Mouse (Mus musculus): ENCODE results near the gene Flywch1.
"Not testable (repeated sequence)": the region's sequence is repeated elsewhere in the genome, so short reads cannot be mapped to it uniquely, and the experiment has no call there.

The Flywch1 gene

DNA sequence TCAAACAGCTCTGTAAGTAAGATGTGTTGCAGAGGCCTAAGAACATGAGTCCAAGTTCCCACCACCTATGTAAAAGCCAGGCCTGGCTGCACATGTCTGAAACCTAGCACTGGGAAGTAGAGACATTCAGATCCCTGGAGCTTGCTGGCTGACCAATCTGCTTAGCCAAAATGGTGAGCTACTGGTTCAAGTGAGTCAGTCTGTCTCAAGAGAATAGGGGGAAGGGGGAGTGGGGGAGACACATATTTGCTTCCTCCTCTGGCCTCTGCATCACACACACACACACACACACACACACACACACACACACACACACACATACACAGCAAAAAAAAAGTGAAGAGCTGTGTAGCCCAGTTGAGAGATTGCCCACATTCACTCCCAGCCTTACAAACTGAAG lies 11.9 kb upstream of the Flywch1 start:
- DNase-seq (ENCODE audit: extremely low spot score, low spot score), result no peak

DNA sequence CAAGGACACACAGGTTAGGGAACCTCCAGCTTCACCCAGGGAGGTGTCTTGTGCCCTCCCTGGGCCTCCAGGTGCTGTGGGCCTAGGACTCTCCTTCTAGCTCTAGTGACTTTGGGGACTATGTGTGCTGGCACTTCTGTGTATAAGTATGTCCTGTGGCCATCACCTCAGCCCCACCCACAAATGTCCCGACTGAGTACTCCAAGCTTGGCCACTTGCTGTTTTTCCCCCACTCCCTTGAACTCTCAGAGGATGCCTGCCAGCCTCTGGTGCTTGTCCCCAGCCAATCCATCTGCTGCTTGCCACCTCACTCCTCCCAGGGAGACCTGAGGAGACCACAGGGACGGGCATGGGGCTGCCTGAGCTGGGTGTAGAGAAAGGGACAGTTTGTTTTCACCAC lies 7.0 kb upstream of the Flywch1 start:
- DNase-seq (ENCODE audit: extremely low spot score, low spot score), result no peak

DNA sequence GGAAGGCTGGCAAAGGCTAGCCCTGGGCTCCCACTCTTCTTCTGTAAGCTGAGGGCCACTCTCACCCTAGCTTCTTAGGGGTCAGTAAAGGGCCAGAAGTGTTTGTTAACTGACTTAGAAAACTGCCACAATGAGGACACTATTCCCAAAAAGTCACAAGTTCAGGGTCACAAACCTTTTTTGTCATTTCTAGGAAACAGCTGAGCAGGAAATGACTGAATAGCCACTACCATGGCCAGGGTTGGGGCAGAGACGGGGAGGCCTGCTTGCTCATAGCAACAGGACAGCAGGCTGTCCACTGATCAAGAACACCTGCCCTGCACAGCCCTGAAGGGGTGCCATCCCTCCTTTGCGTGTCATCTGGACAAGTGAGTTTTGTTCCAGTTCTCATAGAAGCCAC lies 5.7 kb upstream of the Flywch1 start:
- DNase-seq (ENCODE audit: extremely low spot score, low spot score), result no peak

DNA sequence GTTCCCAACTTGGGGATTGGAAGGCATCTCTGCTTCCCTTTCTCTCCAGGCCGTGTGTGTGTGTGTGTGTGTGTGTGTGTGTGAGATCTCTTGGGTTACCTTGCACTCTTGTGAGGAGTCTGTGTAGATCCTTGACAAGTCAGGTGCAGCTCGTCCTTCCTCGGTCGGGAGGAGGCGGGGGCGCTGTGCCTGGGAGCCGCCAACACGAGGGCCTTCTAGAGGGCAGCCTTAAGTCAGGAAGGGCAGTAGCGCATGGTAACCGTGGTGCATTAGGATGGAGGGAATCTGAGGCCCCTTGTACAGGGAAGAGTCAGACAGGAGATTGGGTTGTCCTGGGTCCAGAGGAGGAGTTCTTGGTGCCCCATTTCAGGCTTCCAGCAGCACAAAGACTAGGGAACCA lies 4.8 kb upstream of the Flywch1 start:
- DNase-seq (ENCODE audit: extremely low spot score, low spot score), result no peak

DNA sequence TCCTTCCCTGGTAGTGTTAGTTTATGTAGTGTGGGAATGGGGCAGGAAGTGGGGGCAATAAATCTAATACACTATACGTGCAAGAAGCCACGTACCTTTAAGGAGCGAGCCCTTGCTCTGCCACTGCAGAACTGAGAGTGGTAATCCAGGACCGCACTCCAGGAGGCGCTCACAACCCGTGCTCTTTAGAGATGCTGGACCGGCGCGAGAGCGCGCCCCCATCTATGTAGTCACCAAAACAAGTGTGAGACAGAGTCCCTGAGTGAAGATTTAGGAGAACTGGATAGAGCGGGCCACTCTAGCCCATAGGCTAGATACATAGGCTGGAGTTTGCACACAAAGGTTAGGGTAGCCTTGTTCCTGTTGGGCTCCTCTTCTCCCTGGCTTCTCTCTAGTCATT lies 2.7 kb upstream of the Flywch1 start:
- DNase-seq (ENCODE audit: extremely low spot score, low spot score), result peak; percentile 66

DNA sequence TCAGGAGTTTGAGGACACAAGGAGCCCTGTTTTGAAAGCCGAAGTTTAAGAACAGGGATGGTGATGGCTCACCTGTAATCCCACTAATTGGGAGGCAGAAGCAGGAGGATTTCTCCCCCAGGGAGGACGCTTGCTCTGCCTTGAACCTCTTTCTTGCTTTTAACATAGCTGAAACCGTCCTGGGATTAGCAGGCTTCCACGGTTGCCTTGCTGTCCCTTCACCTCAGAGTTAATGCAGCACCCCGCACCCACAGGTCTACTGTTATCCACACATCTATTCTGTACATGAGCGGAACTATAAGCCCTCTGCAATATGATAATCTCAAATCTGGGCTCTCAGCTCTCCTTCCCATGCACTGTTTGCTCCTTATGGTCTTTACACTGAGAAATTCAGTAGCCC lies 2.3 kb upstream of the Flywch1 start:
- DNase-seq (ENCODE audit: extremely low spot score, low spot score), result no peak

DNA sequence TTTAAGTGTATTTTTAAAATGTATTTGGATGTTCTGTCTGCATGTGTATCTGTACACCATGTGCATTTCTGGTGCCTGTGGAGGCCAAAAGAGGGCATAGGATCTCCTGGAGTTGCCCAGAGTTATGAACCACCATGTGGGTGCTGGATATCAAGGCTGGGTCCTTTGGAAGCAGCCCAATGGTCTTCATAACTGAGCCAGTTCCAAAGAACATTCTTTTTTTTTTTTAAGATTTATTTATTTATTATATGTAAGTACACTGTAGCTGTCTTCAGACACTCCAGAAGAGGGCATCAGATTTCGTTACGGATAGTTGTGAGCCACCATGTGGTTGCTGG lies 786 bp upstream of the Flywch1 start:
- DNase-seq (ENCODE audit: extremely low spot score, low spot score), result not testable (repeated sequence)

DNA sequence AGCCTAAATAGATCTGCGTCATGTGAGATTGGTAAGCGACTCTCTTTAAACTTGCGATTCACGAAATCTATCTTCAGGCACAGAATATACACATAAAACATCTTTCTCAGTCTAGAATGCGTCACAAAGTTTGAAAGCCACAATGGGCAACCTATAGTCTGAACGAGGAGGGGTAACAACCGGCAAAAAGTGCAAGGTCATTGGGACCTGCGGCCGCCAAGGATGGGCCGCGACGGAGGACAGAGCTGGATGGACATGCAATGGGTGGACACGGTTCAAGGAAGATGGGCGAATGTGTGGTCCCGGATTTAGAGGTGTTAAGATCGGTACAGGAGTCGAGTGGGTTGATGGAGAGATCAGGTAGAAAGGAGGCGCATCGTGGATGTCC lies 512 bp downstream of the Flywch1 start:
- no peak for DNase-seq (ENCODE audit: extremely low spot score, low spot score)

DNA sequence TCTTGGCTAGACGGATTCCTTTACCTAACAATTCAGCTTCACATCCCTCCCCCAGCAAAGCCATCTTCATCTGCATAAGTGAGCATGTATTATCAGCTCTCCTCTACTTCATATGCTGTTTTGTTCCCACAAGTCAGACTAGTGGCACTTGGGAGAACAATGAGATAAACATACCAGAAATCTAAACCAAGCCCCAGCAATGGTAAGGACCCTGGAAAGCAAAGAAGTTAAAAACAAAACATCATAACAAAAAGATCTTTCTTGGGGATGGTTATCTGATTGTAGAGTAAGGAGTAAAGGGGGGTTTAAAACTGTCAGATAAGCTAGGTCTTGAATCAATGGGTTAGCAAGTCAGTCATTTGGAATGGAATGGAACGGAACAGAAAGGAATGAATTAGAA lies 909 bp downstream of the Flywch1 start:
- no peak for DNase-seq (ENCODE audit: extremely low spot score, low spot score)

DNA sequence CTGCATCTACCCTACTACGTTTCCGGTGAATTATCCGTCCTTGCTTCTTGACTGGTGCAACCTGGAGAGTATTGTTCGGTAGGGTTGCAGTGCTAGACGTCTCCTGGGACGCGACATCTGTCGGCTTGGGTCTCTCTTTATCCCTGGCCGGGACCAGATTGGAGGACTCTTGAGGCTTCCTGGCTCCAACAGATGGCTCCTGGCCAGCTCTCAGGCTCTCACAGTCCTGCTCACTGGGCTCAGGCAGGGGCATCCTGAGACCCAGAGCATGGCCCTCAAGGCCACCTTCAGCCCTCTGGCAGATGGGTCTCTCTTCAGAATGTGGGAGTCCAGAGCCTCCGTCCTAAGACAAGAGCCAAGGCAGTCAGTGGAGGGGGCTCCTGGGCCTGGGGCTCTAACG lies 8.4 kb downstream of the Flywch1 start:
- no peak for DNase-seq (ENCODE audit: extremely low spot score, low spot score)

DNA sequence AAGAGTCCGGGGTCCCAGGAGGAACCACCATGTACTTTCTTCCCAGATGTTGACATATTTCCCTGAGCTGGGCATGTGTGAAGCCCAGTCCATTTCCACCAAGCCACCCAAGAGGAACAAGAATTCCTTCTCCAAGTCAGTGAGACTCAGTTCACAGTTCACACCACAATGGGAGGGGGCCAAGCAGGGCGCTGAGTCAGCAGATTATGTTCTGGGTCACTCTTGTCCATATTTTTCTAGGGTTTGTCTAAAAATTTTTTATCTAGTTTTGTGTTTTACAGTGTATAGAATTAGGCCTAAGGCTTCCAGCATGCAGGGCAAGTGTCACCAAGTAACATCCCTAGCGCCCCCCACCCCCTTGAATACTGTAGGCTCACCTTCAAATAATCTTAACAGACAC lies 10.2 kb downstream of the Flywch1 start:
- no peak for DNase-seq (ENCODE audit: extremely low spot score, low spot score)

DNA sequence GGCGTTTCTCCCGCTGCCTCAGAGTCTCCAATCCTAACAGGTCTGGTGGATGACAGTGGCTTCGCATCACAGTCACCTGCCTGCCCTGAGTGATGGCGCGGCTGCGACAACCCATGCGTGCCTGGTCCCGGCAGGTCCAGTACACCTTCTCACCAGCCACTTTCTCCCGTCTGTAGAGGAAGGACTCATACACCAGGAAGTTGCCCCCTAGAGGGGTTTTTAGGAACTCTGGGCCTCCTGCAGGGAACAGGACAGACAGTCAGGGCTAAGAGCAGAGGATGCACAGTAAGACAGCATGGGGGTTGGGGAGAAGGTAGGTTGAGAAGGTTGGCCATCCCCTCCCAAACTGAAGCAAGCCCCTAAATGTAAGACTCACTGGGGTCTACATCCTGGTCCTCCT lies 11.2 kb downstream of the Flywch1 start:
- no peak for DNase-seq (ENCODE audit: extremely low spot score, low spot score)

DNA sequence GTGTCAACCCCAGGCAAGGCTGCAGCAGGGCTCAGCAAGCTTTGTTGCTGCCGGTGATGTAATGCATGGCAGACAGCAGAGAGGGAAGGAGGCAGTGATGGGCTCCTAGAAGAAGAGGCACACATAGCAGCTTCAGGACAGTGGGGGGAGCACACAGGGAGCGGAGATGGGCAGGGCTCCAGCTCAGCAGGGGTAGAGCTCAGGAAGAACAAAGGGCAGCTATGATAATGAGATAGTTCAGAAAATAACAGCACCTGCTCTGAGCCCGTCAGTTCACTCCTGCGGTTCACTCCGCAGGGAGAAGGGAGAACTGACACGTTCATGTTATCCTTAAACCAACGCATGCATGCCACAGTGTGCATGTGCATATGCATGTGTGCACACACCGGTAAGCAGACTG lies 12.6 kb downstream of the Flywch1 start:
- no peak for DNase-seq (ENCODE audit: extremely low spot score, low spot score)

DNA sequence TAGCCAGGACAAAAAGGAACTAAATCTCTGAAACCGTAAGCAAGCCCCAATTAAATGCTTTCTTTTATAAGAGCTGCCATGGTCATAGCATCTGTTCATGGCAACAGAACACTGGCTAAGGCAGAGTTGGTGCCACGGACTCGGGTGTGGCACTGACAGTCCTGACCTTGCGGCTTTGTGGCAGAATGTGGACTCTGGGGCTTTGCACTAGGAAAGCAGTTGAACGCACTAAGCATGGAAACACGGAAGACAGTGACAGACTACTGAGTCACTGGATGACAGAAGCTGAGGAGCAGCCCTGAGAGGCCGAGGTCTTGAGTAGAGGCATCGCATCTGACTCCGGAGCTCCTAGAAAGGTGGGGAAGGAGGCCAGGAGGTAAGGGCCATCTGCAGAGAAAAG lies 13.8 kb downstream of the Flywch1 start:
- no peak for DNase-seq (ENCODE audit: extremely low spot score, low spot score)

DNA sequence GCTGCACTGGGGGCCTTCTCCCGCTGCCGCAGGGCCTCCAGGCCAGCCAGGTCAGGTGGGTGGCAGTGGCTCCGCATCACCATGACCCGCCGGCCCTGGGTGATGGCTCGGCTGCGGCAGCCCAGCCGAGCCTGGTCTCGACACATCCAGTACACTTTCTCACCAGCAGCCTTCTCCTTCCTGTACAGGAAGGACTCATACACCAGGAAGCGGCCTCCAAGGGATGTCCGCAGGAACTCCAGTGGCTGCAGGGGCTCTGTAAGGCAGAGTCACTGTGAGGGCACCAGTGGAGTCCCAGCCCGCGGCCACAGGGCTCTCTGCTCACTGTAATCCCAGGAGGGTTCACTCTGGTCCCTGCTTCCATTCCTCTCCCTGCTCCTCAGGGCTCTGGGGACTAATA lies 15.7 kb downstream of the Flywch1 start:
- no peak for DNase-seq (ENCODE audit: extremely low spot score, low spot score)

DNA sequence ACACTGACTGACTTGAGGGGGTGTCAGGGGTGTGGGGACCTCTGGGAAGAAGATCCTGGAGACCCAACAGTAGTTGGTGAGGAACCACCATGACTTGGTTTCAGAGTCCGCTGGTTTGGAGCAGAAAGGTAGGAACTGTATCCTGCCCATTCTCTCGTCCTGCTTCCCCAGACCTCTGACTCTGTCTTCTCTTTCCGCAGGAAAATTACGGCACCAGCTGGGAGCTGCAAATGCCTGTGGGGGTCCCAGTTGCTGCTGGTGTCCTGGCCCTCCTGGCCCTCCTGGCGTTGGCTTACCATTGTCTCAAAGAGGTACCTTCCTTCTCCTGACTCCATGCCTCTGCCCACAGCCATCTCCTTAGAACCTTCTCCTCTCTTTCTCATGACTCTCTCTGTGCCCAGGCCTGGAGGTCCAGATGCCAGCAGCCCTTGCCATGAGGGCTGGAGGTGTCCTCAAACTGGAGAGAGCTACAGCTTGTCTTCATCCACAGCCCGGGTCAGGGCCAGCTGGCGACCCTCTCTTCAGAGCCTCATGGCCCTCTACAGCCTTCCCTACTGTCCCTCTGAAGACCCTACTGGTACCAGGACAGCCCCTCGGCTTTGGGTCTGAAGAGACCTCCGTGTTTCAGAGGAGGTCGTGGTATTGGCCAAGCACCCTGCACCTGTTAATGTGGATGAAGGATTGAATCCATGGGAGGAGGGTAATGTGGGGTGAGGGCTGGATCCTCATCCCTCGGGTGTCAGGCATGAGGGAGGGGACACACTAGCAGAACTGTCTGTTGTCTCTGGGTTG lies 21.8 kb downstream of the Flywch1 start:
- no peak for DNase-seq (ENCODE audit: extremely low spot score, low spot score)

DNA sequence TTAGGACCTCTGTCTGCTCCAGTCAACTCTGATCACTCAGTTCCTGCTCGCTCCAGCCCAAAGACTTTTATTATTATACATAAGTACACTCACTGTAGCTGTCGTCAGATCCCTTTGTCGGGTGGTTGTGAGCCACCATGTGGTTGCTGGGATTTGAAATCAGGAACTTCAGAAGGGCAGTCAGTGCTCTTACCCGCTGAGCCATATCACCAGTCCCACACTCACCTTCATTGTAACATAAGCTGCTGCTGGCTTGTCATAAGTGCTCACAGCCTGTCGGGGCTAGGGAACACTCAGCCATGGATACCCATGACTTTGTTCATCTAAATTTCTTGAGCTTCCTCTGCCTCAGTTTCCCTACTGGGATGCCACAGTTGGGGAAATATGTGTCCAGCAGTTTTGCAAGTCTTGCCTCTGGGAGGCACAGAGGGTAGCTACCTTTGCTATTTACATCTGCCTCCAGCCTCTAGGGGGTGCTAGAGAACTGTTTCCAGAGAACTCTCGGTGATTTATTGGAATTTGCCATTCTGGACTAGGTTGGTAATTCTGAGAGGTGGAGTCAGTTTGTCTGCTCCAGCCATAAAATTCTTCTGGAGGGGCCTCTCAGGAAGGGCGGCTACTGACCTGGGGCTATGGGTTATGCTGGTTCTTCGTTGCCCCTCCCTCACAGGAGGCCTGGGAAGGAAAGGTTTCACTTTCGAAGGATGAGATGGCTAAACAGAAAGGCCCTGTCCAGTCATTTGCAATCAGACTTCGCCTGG lies 22.6 kb downstream of the Flywch1 start:
- peak; percentile 53 for DNase-seq (ENCODE audit: extremely low spot score, low spot score)

DNA sequence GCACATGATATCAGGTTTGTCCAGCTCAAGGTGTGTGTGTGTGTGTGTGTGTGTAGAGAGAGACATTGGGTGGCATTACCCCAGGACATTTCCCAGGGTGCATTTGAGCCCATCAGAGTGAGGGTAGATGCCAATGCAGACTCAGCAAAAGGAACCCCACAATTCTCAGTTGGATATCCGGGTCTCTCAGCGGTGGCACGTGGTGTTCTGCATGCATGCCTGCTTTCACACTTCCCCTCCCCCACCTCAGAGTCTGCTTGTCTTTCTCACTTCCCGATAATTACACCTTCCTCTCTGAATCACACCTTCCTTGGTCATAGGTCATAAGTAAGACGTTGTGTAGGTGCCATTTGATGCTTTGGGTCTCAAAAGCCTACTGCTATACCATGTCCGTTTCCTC lies 23.4 kb downstream of the Flywch1 start:
- no peak for DNase-seq (ENCODE audit: extremely low spot score, low spot score)

DNA sequence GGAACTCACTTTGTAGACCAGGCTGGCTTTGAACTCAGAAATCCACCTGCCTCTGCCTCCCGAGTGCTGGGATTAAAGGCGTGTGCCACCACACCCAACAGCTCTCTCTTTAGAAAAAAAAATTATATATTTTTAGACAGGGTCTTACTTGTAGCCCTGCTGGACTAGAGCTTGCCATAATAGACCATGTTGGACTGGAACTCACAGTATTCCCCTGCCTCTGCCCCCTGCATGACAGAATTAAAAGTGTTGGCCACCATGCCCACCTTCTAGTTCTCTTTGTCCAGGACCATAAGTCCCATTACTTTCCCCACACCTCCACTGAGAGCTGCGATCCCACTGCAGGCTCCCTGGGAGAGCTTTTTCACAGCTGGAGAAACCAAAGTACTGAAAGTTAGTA lies 23.9 kb downstream of the Flywch1 start:
- no peak for DNase-seq (ENCODE audit: extremely low spot score, low spot score)

DNA sequence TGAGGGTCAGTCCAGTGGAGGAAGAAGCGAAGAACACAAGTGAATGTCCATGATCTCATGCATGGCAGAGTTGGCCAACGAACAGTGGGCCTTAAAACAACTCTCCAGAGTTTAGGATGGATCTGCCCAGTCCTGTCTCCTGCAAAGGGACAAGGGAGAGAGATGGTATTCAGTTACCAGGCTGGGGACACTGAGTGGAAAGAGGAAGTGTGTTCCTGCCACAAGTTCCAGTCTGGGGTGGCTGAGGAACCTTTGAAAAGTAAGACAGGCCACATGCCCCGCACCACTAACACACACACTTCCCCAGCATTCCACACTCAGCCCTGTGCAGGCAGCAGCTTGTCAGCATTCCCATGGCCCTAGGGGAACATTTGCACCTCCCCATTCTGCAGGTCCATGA lies 24.6 kb downstream of the Flywch1 start:
- DNase-seq (ENCODE audit: extremely low spot score, low spot score), result no peak

DNA sequence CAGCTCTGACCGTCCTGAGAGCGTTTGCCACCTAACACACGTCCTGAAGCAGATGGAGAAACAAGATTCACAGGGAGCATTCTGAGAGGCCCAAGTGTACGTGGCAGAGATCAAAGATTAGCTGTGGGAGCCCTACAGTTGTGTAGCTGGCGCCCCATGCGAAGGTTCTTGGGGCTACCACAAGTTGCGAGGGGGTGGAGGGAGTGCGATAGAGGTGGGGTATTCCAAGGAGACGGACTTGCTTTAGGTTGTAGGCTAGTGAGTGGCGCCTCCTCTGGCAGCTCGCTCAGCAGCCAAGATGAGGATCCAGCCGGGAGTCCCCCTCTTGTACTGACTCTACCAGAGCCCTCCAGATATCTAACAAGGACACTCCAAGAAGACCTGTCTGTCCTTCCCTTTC lies 25.1 kb downstream of the Flywch1 start:
- peak; percentile 31 for DNase-seq (ENCODE audit: extremely low spot score, low spot score)

DNA sequence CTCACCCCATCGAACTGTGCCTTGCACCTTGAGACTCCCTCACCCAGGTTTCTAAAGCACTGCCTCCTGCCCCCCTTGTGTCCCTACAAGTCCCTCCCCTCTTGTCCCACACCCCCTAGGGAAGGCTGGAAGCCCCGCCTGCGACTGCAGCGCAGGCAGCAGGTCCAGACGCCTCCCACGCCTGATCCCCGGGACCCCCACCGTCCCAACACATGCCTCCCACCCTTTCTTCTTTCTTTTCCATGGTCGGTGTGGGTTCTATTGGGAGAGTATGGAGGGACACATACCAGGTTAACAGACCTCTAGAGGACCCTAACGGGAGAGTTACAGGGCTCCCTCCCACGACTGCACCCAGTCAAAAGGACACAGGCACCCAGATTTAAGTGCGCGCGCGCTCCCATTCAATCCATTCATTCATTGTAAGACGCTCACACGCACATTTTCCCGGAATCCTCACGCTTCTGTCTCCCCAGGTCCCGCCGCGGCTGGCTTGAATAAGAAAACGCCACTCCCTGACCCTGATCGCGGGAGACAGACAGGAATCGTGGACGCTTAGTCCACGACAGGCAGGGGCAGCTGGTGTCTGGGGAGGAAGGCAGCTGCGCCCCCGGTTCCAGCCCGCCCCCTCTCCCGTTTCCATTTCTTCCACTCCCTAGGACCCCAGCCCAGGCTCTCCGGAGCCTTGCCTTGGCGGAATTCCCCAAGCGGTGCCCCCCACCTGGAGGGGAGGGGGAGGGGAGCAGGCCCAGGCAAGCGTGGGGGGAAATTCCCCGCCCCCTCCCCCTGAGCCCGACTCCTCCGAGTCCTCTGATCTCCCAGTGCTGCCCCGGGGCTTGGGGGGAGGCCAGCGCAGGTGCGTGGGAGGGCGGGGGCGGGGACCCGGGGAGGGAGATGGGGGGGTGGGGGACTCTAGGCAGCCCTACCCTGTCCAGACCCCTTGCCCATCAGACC lies 25.8 kb downstream of the Flywch1 start, which contains the start of gene Kremen2:
TSS of gene Kremen2 (minus strand) at position 533 of the 951 bp plus-strand sequence.
- DNase-seq (ENCODE audit: extremely low spot score, low spot score), result peak; percentile 30
